Comparison of ENCODE assay signal across 8 mouse cellular contexts in genomic region chr13:34130226-34130731, GRCm38 (mm10). TPM values are rescaled to one million over a fixed set of nuclear protein-coding genes. Genes with fewer than 3 reads are reported as not detected.
DNase-seq lines count a peak whose midpoint lies in the region; ATAC-seq and TF ChIP-seq lines count a peak whose summit lies in the region.

Gene Tubb2b (minus strand): TSS chr13:34130466.

- peak within 1 kb of the TSS; percentile 7 for H3K9ac ChIP-seq in heart, adult 2 months (ENCODE audit: low read depth, low read length)
- H3K9ac ChIP-seq in kidney, embryonic 14.5 days (ENCODE audit: low read depth, low read length): peak within 1 kb of the TSS; percentile 57

- H3K9me3 ChIP-seq in kidney, embryonic 14.5 days (ENCODE audit: control insufficient read depth, low read length): no peaks in the 10 kb centered on the region

- no peaks in the 10 kb centered on the region for H3K36me3 ChIP-seq in heart, adult 2 months (ENCODE audit: control insufficient read depth, insufficient read depth, low read length)
- peaks cover 9% of the 10 kb centered on the region; the same call in 1 of the 2 replicates for H3K36me3 ChIP-seq in kidney, embryonic 14.5 days (ENCODE audit: control insufficient read depth, insufficient read depth, low read length)
- H3K36me3 ChIP-seq in thymus, adult 2 months (ENCODE audit: control insufficient read depth, insufficient read depth, low read length): no peaks in the 10 kb centered on the region

- intact Hi-C loops in heart, adult 2 months (cut with DNase I): loop anchor here (2.0 kb wide), 1 partner anchor 51 kb away; the partner anchor contains the start of gene Tubb2a

- TF ChIP-seq CTCF in heart, adult 2 months (IDR thresholded peaks at IDR 0.05): no peak
- no peak; the same call in 1 of the 2 replicates for TF ChIP-seq CTCF in thymus, adult 2 months (IDR thresholded peaks at IDR 0.05; ENCODE audit: borderline replicate concordance, control insufficient read depth, extremely low read depth, insufficient read depth, low read length, poor library complexity)

- H3K4me3 ChIP-seq in heart, adult 2 months: peak within 1 kb of the TSS; percentile 41
- peak within 1 kb of the TSS; percentile 63 for H3K4me3 ChIP-seq in kidney, embryonic 14.5 days (ENCODE audit: low read length)
- H3K4me3 ChIP-seq in thymus, adult 2 months (ENCODE audit: control insufficient read depth, insufficient read depth, low read length): peak within 1 kb of the TSS; percentile 54

- H3K79me2 ChIP-seq in heart, adult 2 months (replicated peaks; ENCODE audit: control insufficient read depth, insufficient read depth, low read length): no peaks in the 10 kb centered on the region

- H3K27ac ChIP-seq in heart, adult 2 months: peak within 1 kb of the TSS; percentile 12; the same call in 1 of the 2 replicates
- H3K27ac ChIP-seq in kidney, embryonic 14.5 days (ENCODE audit: low read depth, low read length): peak within 1 kb of the TSS; percentile 64
- H3K27ac ChIP-seq in thymus, adult 2 months (ENCODE audit: control insufficient read depth, insufficient read depth, low read length): peak within 1 kb of the TSS; percentile 57

- peak; percentile 92 for ATAC-seq in kidney, embryonic 14.5 days (ENCODE audit: low FRiP score, low TSS enrichment)
- peak; percentile 63 for ATAC-seq in monocyte, adult 5-6 weeks (replicated peaks; ENCODE audit: insufficient number of reproducible peaks, low FRiP score, low TSS enrichment, poor library complexity, severe bottlenecking)

- peak within 1 kb of the TSS; percentile 57 for H3K4me2 ChIP-seq in kidney, embryonic 14.5 days (replicated peaks; ENCODE audit: low read depth, low read length)

- WGBS in heart, adult 2 months: 1% methylated on average over 26 of the region's 26 CpGs
- under 1% methylated on average over 26 of the region's 26 CpGs for WGBS in kidney, embryonic 14.5 days
- under 1% methylated on average over 26 of the region's 26 CpGs for WGBS in thymus, adult 2 months

- DNase-seq in spleen, adult 18-20 months: peak; percentile 27 to 36
- no peak for DNase-seq in spleen, postnatal 14 days (ENCODE audit: low spot score in 2 of 2)
- peak; percentile 97 for DNase-seq in embryo, embryonic 10 days (ENCODE audit: low spot score)
- DNase-seq in heart, adult 2 months: peak; percentile 63 to 64
- peak; percentile 69 for DNase-seq in liver
- peak; percentile 68 for DNase-seq in thymus, adult 2 months

- peaks cover 3% of the 10 kb centered on the region; the same call in 1 of the 2 replicates for H3K4me1 ChIP-seq in heart, adult 2 months (ENCODE audit: control insufficient read depth, insufficient read depth, low read length)
- peaks cover 28% of the 10 kb centered on the region for H3K4me1 ChIP-seq in kidney, embryonic 14.5 days (ENCODE audit: control insufficient read depth, insufficient read depth, low read length)
- peaks cover 45% of the 10 kb centered on the region for H3K4me1 ChIP-seq in thymus, adult 2 months (replicated peaks; ENCODE audit: control insufficient read depth, insufficient read depth, low read length)

- TF ChIP-seq EP300 in heart, adult 2 months (IDR thresholded peaks at IDR 0.05; ENCODE audit: insufficient read depth, low read depth, low read length): no peak

- TF ChIP-seq POLR2A in heart, adult 2 months (IDR thresholded peaks at IDR 0.05; ENCODE audit: insufficient read depth, low read depth, low read length): 0 out of 2 replicates have a peak, but pooled peaks have one; percentile 22
- TF ChIP-seq POLR2A in thymus, adult 2 months (IDR thresholded peaks at IDR 0.05; ENCODE audit: control insufficient read depth, extremely low read depth, insufficient read depth, low read length, poor library complexity): peak; percentile 63

- no peaks in the 10 kb centered on the region for H3K27me3 ChIP-seq in heart, adult 2 months (ENCODE audit: control insufficient read depth, insufficient read depth, low read length)
- 0 out of 2 replicates have a peak, but pooled peaks cover 4% of the 10 kb centered on the region for H3K27me3 ChIP-seq in kidney, embryonic 14.5 days (ENCODE audit: control insufficient read depth, insufficient read depth, low read length)
- H3K27me3 ChIP-seq in thymus, adult 2 months (ENCODE audit: control insufficient read depth, insufficient read depth, low read length): no peaks in the 10 kb centered on the region

RNA-seq across cellular contexts. Expression of gene Tubb2b, which starts in this region (rescaled TPM):
- 1 to 10 TPM; 2.6 to 5.3 TPM for total RNA-seq in heart, adult 2 months (2021)
- 6.2 and 7.8 TPM in 2 replicates for polyA plus RNA-seq in heart, adult 2 months (2012; rRNA removed)
- polyA plus RNA-seq in kidney, embryonic 14.5 days (2014; fragmentation: Nextera tagmentation; extraction: Ambion mirVana): 17.4 and 23.6 TPM in 2 replicates
- 5.1 to 7.5 TPM (median 5.7 TPM) in 3 replicates for total RNA-seq in monocyte, adult 5-6 weeks (2017)
- 217 and 264 TPM in 2 replicates for polyA plus RNA-seq in thymus, adult 2 months (2012; rRNA removed)

Comparison
In these comparisons a context has a peak if more than half of its experiments do, and no peak if none do; other contexts are left out.
1. DNase-seq: peak in spleen, adult 18-20 months (2 of 2), embryo, embryonic 10 days (single experiment), heart, adult 2 months (2 of 2), liver (single experiment) and thymus, adult 2 months (single experiment); none in spleen, postnatal 14 days (0 of 2).
2. H3K27ac ChIP-seq: peak in every context shown above with its lines; median percentile 64 in kidney, embryonic 14.5 days; 57 in thymus, adult 2 months; 12 in heart, adult 2 months.
3. Peak in every context shown above with its lines, with median percentiles within 50 percentile points of each other: H3K4me3 ChIP-seq.